Mouse (Mus musculus) hematopoietic stem cell, adult 5-6 weeks (primary cell): Measurements from ENCODE around the gene Tex29. TPM values are rescaled to one million over a fixed set of nuclear protein-coding genes. Genes with fewer than 3 reads are reported as not detected.
"Not testable (repeated sequence)": the region's sequence is repeated elsewhere in the genome, so short reads cannot be mapped to it uniquely, and the experiment has no call there.

ENCODE experiments used
- ATAC-seq, 2 experiments: fragments of 125-278 bp in 1 of 2; replicated peaks in 1 of 2; 2 replicates each; pipeline ENCODE4 v1.8.0; 2016 to 2017; ENCODE audit warnings: inconsistent platforms in 2 of 2, mild to moderate bottlenecking in 2 of 2, moderate number of reproducible peaks in 2 of 2, low read depth in 1 of 2, moderate TSS enrichment in 1 of 2; ENCODE audit not compliant: low FRiP score in 2 of 2, poor library complexity in 2 of 2, severe bottlenecking in 2 of 2, insufficient read depth in 1 of 2, low TSS enrichment in 1 of 2
- total RNA-seq: library from RNA; stranded (forward); fragments of 172-1452, 232-1000 nt; gene quantifications from 2 replicates; pipeline ENCODE4 v1.2.3, GENCODE M21; 2017

The Tex29 gene
- total RNA-seq, 1 experiment from 2014 or later = not detected

DNA sequence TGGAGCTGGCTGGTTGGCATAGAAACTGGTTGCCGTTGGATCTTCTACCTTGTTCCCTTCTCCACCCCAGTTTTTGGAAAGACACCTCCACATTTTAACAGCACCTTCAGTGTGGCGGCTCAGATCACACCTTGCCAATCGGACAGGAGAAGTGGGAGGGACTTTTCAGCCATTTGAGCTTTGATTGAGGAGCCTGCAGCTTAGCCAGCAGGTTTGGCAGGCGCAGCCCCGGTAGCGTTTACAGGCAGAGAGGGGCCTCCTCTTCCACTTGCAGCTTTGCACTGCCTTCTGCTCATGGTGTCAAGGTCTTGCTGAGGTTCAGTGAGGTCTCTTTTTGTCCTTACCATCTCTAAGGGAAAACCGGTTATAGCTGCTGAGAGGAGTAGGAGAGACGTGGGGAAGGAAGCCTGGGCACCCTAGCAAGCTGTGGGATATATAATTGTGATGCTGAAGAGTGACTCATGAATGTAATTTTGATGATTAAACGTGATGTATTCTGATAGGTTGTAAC is 17.7 kb upstream of the Tex29 start:
- no peak for ATAC-seq

GRCm38 (mm10) chr8:11825756-11826155 is 14.5 kb upstream of the Tex29 start:
- ATAC-seq = no peak

- no peak for ATAC-seq
Measured at GRCm38 (mm10) chr8:11827312-11827711, 13.0 kb upstream of the Tex29 start.

DNA sequence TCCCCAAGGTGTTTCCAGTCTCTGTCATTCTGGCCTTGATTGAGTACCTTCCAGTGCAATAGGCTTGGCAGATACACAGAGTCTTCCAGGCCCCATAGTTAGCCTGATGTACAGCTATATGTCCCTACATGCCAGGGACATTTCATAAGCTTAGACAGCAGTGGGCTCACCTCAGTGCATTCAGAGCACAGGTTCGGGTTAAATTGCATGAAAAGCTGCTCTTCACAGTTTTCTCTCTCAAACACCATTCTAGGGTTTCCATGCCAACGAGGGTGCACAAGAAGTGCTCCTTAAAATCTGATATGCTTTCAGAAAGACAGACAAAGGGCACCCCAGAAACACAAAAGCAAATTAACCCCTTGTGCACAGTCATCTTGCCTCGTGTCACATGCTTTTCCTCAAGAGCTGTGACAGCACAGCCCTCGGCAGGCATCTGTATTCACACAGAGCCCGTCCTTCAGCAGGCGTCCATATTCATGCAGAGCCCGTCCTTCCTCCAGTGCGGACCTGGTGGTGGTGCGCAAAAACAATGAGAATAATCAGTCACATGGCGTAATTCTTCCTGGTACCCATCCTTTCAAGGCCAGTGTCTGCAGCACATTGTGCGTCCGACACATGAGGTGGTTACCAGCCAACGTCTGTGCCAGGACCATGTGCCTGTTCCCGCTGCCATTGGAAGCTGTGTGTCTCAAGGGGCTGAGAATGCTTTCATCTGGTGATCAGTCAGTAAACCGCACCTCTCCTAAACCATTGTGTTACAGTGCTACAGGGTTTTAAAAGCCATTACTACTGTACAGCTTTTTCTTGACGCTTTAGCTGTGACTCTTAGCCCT is 9.8 kb upstream of the Tex29 start:
- ATAC-seq = no peak

- ATAC-seq = no peak
Measured at GRCm38 (mm10) chr8:11831174-11831573, 9.1 kb upstream of the Tex29 start.

GRCm38 (mm10) chr8:11831939-11832338 is 8.3 kb upstream of the Tex29 start:
- 0 out of 4 replicates have a peak, but pooled peaks of 1 of the 2 experiments have one; percentile 16 for ATAC-seq

DNA sequence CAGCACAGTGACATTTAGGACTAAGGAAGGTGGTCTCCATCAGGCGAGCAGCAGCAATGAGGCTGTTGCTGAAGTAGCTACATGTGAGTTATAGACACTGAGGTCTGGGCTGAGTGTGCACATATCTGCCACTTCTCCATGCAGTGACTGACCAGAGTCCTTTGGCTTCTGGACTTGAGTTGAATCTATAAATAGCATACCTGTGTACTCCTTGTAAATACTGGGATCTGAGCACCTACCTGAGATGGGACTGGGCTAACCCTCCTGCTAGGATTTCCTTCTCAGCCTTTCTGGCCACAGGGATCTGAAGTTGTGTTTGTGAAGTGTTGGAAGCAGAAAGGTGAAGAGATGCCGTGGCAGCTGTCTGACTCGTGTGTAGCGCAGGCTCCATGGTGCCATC is 7.1 kb upstream of the Tex29 start:
- ATAC-seq = no peak

DNA sequence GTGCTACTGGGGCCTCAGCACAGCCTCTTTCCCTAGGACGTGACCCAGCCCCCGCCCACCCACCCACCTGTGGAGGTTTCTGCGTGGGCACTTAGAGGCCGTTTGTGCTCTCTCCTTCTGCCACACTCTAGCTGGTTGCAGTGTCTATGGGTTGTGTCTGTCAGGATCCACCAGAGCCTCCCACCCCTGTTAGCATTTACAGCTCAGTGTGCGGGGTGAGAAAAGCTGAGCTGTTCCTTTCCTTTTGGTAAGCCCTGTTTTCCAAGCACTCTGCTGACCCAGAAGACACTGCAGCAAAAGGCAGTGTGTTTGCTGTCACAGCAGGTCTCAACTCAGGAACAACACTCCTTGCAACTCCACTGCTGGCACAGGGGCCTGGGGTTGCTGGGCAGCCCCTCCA is 6.1 kb upstream of the Tex29 start:
- ATAC-seq = no peak

GRCm38 (mm10) chr8:11834691-11835090 is 5.6 kb upstream of the Tex29 start:
- no peak for ATAC-seq

GRCm38 (mm10) chr8:11841571-11841970 is 1.3 kb downstream of the Tex29 start:
- ATAC-seq = no peak

DNA sequence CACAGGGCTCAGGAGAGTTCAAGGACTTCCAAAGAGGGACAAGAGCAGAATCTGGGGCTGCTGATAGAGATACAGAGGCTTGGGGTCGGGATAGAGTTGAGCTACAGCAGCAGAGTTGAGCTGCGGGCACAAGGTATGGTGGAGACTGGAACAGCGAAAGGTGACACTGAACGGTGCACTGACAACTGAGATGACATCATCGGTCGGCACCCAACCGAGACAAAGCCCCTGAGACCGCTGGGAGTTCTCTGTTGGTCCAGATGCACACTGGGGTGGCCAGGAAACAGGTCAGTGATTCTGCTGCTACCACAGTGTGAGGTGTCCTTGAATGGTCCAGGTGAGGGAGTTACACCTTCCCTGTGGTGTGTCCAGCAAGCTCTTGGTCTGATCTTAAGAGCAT is 2.5 kb downstream of the Tex29 start:
- no peak for ATAC-seq

GRCm38 (mm10) chr8:11843677-11844315 is 3.5 kb downstream of the Tex29 start:
- ATAC-seq = no peak

DNA sequence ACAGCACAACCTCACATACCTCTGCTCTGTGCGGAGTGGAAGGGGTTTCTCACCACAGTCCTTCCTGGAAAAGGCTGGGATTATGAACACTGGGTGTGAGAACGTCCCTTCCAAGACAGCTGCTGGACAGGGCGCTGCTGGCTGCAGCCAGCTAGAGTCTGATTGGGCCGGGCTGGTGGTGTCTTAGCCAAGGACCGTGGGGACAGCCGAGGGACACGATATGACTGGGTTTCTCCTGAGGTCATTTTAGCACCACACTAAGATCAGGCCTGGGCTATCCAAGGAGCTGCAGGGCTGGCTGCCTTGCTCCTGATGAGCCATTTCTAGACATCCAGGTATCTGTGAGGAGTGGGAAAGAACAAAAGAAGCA is 4.0 kb downstream of the Tex29 start:
- ATAC-seq = no peak

- ATAC-seq = no peak
Measured at GRCm38 (mm10) chr8:11846807-11847206, 6.5 kb downstream of the Tex29 start.

- no peak for ATAC-seq
Measured at GRCm38 (mm10) chr8:11867832-11868231, 27.6 kb downstream of the Tex29 start.

GRCm38 (mm10) chr8:11874227-11874626 is 34.0 kb downstream of the Tex29 start:
- ATAC-seq = not testable (repeated sequence)

- ATAC-seq = no peak
Measured at GRCm38 (mm10) chr8:11884646-11885045, 44.4 kb downstream of the Tex29 start.

GRCm38 (mm10) chr8:11885881-11886699 is 45.8 kb downstream of the Tex29 start:
- ATAC-seq = no peak
